Comparison of ENCODE assay signal across 19 mouse cellular contexts in the genomic region with DNA sequence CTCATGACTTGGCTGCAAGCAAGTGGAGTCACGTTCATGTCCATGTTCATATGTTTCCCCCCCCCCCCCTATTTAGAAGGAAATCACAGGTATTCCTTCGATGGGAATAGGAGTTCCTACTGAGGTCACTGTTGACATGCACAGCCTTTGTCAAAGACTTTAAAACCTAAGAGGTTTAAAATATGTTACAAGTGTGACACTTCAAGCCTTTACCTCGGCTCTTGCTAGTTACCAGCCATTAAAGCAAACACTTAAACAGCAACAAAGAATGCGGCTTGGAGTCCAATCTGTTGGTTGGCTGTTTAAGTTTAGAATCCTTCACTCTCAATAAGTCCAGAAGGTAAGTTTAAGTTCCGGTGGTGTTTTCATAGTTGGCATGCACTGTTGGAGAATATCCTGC.
DNase-seq lines count a peak whose midpoint lies in the region; ATAC-seq and TF ChIP-seq lines count a peak whose summit lies in the region.
"Had no signal": no experiment of that assay in that cellular context is flagged by ENCODE, and none has a peak within 500 bp of the region (broad histone marks: within the 10 kb centered on the region; RNA-seq: fewer than 3 reads in every experiment).

No protein-coding gene starts in this region.

- peak overlapping the region; percentile 39; the same call in 1 of the 2 replicates for H3K27ac ChIP-seq in heart, embryonic 12.5 days (ENCODE audit: poor library complexity, severe bottlenecking)
- H3K27ac ChIP-seq in lung, embryonic 15.5 days: peak overlapping the region; percentile 71
- peak overlapping the region; percentile 9; the same call in 1 of the 2 replicates for H3K27ac ChIP-seq in lung, postnatal 0 days (ENCODE audit: low read length)
- H3K27ac ChIP-seq: embryonic facial prominence, embryonic 12.5 days had no signal

- H3K4me3 ChIP-seq in heart, embryonic 12.5 days: no peak overlapping the region
- H3K4me3 ChIP-seq in lung, embryonic 15.5 days: no peak overlapping the region
- H3K4me3 ChIP-seq in lung, adult 2 months (replicated peaks; ENCODE audit: extremely low read depth, low read depth, low read length): no peak overlapping the region
- H3K4me3 ChIP-seq in lung, postnatal 0 days (ENCODE audit: low read depth, low read length): no peak overlapping the region
- H3K4me3 ChIP-seq: embryonic facial prominence, embryonic 12.5 days had no signal

- no peak for DNase-seq in heart, postnatal 4 days
- no peak for DNase-seq in lung, adult 2 months
- peak; percentile 87 for DNase-seq in lung, postnatal 0 days (ENCODE audit: low spot score)
- peak; percentile 31 for DNase-seq in lung, postnatal 25 days (ENCODE audit: low spot score)
- DNase-seq in gastrocnemius, postnatal 4 days (ENCODE audit: low spot score in 2 of 2): no peak
- DNase-seq: adrenal gland, postnatal 14 days; cerebellum, adult 11-12 months; cerebellum, adult 9-10 months; cerebellum, postnatal 25 days; forebrain, postnatal 0 days; gastrocnemius, postnatal 14 days; heart, postnatal 36 days had no signal

- no peak for TF ChIP-seq POLR2A in lung, adult 2 months (IDR thresholded peaks at IDR 0.05; ENCODE audit: borderline replicate concordance, extremely low read depth, low read depth, low read length)

- no peaks in the 10 kb centered on the region; the same call in 1 of the 2 replicates for H3K9me3 ChIP-seq in heart, embryonic 12.5 days (replicated peaks)
- no peaks in the 10 kb centered on the region for H3K9me3 ChIP-seq in lung, embryonic 15.5 days
- H3K9me3 ChIP-seq in lung, postnatal 0 days (ENCODE audit: low read length): no peaks in the 10 kb centered on the region

- H3K36me3 ChIP-seq in heart, embryonic 12.5 days: peaks cover 6% of the 10 kb centered on the region; the same call in 1 of the 2 replicates
- H3K36me3 ChIP-seq in lung, embryonic 15.5 days: no peaks in the 10 kb centered on the region
- no peaks in the 10 kb centered on the region for H3K36me3 ChIP-seq in lung, postnatal 0 days (ENCODE audit: insufficient read depth, low read length)
- H3K36me3 ChIP-seq: embryonic facial prominence, embryonic 12.5 days had no signal

- peak; percentile 91 for TF ChIP-seq EP300 in lung, postnatal 0 days (IDR thresholded peaks at IDR 0.05)

- H3K27me3 ChIP-seq in heart, embryonic 12.5 days (replicated peaks): no peaks in the 10 kb centered on the region
- no peaks in the 10 kb centered on the region for H3K27me3 ChIP-seq in lung, embryonic 15.5 days
- no peaks in the 10 kb centered on the region for H3K27me3 ChIP-seq in lung, postnatal 0 days (replicated peaks; ENCODE audit: insufficient read depth, low read length)
- H3K27me3 ChIP-seq: CH12.LX; embryonic facial prominence, embryonic 12.5 days; Patski had no signal

- WGBS in heart, embryonic 12.5 days: 73% methylated on average over 5 of the region's 5 CpGs
- WGBS in lung, embryonic 15.5 days: 48% methylated on average over 5 of the region's 5 CpGs
- 63% methylated on average over 5 of the region's 5 CpGs for WGBS in lung, adult 2 months
- WGBS in lung, postnatal 0 days: 63% methylated on average over 5 of the region's 5 CpGs

- ATAC-seq in heart, embryonic 12.5 days (ENCODE audit: insufficient number of reproducible peaks, low FRiP score): no peak
- ATAC-seq in lung, embryonic 15.5 days (ENCODE audit: borderline replicate concordance, extremely low read depth, low FRiP score, low TSS enrichment): no peak
- ATAC-seq in lung, postnatal 0 days: peak; percentile 92
- ATAC-seq: activated CD4-positive, CD25-positive, alpha-beta regulatory T cell, adult 4 months; forebrain, postnatal 0 days; Patski had no signal

- TF ChIP-seq CTCF in lung, adult 2 months (IDR thresholded peaks at IDR 0.05; ENCODE audit: insufficient read depth, low read length): no peak
- TF ChIP-seq CTCF in lung, postnatal 0 days (IDR thresholded peaks at IDR 0.05): no peak

- no peak overlapping the region for H3K4me2 ChIP-seq in heart, embryonic 12.5 days
- H3K4me2 ChIP-seq in lung, embryonic 15.5 days: no peak overlapping the region
- H3K4me2 ChIP-seq in lung, postnatal 0 days (replicated peaks; ENCODE audit: low read depth, low read length): no peak overlapping the region
- H3K4me2 ChIP-seq: embryonic facial prominence, embryonic 12.5 days; hindbrain, embryonic 14.5 days had no signal

- H3K4me1 ChIP-seq in heart, embryonic 12.5 days (replicated peaks): peaks cover 26% of the 10 kb centered on the region
- H3K4me1 ChIP-seq in lung, embryonic 15.5 days: peaks cover 15% of the 10 kb centered on the region
- peaks cover 2% of the 10 kb centered on the region; the same call in 1 of the 2 replicates for H3K4me1 ChIP-seq in lung, adult 2 months (ENCODE audit: control insufficient read depth, insufficient read depth, low read length)
- H3K4me1 ChIP-seq in lung, postnatal 0 days (ENCODE audit: insufficient read depth, low read depth, low read length): no peaks in the 10 kb centered on the region

- H3K9ac ChIP-seq in heart, embryonic 12.5 days: no peak overlapping the region
- H3K9ac ChIP-seq in lung, embryonic 15.5 days: no peak overlapping the region
- H3K9ac ChIP-seq in lung, postnatal 0 days (replicated peaks; ENCODE audit: low read depth): no peak overlapping the region
- H3K9ac ChIP-seq: embryonic facial prominence, embryonic 12.5 days; forebrain, postnatal 0 days; hindbrain, embryonic 14.5 days had no signal

Comparison
In these comparisons a context has a peak if more than half of its experiments do, and no peak if none do; other contexts are left out.
1. DNase-seq: peak in lung, postnatal 0 days (single experiment) and lung, postnatal 25 days (single experiment); none in heart, postnatal 4 days (single experiment), lung, adult 2 months (single experiment) and gastrocnemius, postnatal 4 days (0 of 2).
2. H3K27ac ChIP-seq: peak in every context shown above with its lines; median percentile 71 in lung, embryonic 15.5 days; 39 in heart, embryonic 12.5 days; 9 in lung, postnatal 0 days.